Mouse (Mus musculus) embryonic facial prominence, embryonic 15.5 days (tissue): ENCODE results near the gene Defb25. TPM values are rescaled to one million over a fixed set of nuclear protein-coding genes. Genes with fewer than 3 reads are reported as not detected.

Experiments
- polyA plus RNA-seq: library from polyadenylated mRNA; unstranded; fragments of >200 nt; fragmentation: Nextera tagmentation; extraction: Ambion mirVana; gene quantifications from 2 replicates; pipeline ENCODE4 v1.2.1, GENCODE M21; 2015

Defb25 gene
- polyA plus RNA-seq, 1 experiment from 2014 or later, result 1.5 TPM

Other genes starting within 250 kb of the Defb25 start
- 1.0 and 1.3 TPM in 2 replicates for gene Nrsn2, start 246.4 kb downstream of the Defb25 start, polyA plus RNA-seq
- 7.7 and 7.9 TPM in 2 replicates for gene Sox12, start 225.0 kb downstream of the Defb25 start, polyA plus RNA-seq
- 37.5 and 40.1 TPM in 2 replicates for gene Zcchc3, start 208.0 kb downstream of the Defb25 start, polyA plus RNA-seq
- 9.4 and 15.2 TPM in 2 replicates for gene 6820408C15Rik, start 207.5 kb downstream of the Defb25 start, polyA plus RNA-seq
- gene Defb23, start 158.4 kb downstream of the Defb25 start, polyA plus RNA-seq, result not detected in 2 replicates
- gene Defb20, start 146.0 kb downstream of the Defb25 start, polyA plus RNA-seq, result not detected in 2 replicates
- not detected in 2 replicates for gene Defb22, start 132.9 kb downstream of the Defb25 start, polyA plus RNA-seq
- not detected in 2 replicates for gene Defb26, start 111.4 kb downstream of the Defb25 start, polyA plus RNA-seq
- not detected in 2 replicates for gene Defb28, start 104.8 kb downstream of the Defb25 start, polyA plus RNA-seq
- gene Defb29, start 83.0 kb downstream of the Defb25 start, polyA plus RNA-seq, result not detected in 2 replicates
- gene Gm17416, start 53.7 kb downstream of the Defb25 start, polyA plus RNA-seq, result not detected in 2 replicates
- gene Defb21, start 50.3 kb downstream of the Defb25 start, polyA plus RNA-seq, result not detected in 2 replicates
- gene Defb19, start 42.7 kb downstream of the Defb25 start, polyA plus RNA-seq, result not detected in 2 replicates
- gene Defb45, start 23.7 kb downstream of the Defb25 start, polyA plus RNA-seq, result not detected in 2 replicates
- not detected in 2 replicates for gene Defb36, start 18.7 kb downstream of the Defb25 start, polyA plus RNA-seq
- 5.0 and 5.3 TPM in 2 replicates for gene Rem1, start 3.9 kb upstream of the Defb25 start, polyA plus RNA-seq
- 130 and 137 TPM in 2 replicates for gene H13, start 46.4 kb upstream of the Defb25 start, polyA plus RNA-seq
- gene Mcts2, start 64.0 kb upstream of the Defb25 start, polyA plus RNA-seq, result 24.7 and 27.3 TPM in 2 replicates
- 142 and 160 TPM in 2 replicates for gene Id1, start 113.2 kb upstream of the Defb25 start, polyA plus RNA-seq
- 37.7 and 37.9 TPM in 2 replicates for gene Cox4i2, start 131.1 kb upstream of the Defb25 start, polyA plus RNA-seq
- gene Bcl2l1, start 208.7 kb upstream of the Defb25 start, polyA plus RNA-seq, result 99.1 and 99.7 TPM in 2 replicates
- 60.1 and 60.6 TPM in 2 replicates for gene Tpx2, start 224.9 kb upstream of the Defb25 start, polyA plus RNA-seq